Comparison of ENCODE assay signal across 8 mouse cellular contexts in the genomic region with DNA sequence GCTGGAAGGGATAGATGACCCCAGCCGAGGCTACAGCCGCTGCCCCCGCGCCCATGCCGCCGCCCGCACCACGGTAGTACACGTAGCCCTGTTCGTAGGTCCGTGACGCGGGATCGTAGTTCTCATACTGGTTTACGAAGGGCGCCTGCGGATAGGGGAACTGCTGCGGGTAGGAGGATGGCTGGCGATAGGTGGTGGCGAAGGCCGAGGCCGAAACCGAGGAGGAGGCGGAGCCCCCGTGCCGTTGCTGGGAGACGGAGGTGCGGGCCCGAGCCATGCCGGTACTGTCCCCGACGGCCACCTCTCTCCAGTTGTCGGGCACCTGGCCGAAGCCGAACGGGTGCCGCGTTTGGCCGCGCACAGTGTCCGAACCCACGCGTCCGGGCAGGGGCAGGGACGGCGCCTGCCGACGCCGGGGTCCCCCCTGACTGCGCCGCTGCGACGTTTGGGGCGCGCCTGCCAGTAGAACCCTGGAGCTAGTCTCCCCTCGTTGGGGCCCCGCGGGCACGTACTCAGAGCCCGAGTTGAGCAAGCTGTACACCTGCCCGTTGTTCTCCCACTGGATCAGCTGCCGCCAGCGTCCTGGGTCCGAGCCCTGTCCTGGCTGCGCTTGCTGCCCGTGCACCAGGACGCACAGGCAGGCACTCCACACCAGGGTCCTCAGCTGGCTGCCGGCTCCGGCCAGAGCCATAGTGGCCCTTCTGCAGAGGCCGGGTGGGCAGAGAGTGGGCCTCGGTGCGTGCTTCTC. TPM values are rescaled to one million over a fixed set of nuclear protein-coding genes. Genes with fewer than 3 reads are reported as not detected.
A peak's percentile ranks its signal among the peaks of the same experiment; 100 is the strongest.
DNase-seq lines count a peak whose midpoint lies in the region; ATAC-seq lines count a peak whose summit lies in the region.
"Had no signal": no experiment of that assay in that cellular context is flagged by ENCODE, and none has a peak within 500 bp of the region (broad histone marks: within the 10 kb centered on the region; RNA-seq: fewer than 3 reads in every experiment).

No protein-coding gene starts in this region.

- peak; percentile 9 to 10 for DNase-seq in B cell, adult 2 months
- DNase-seq in ES-CJ7 (ENCODE audit: low read depth, low spot score) = peak; percentile 41
- DNase-seq in lung, postnatal 14 days = peak; percentile 43

- peak overlapping the region; percentile 50 for H3K9ac ChIP-seq in forebrain, embryonic 12.5 days
- peak overlapping the region; percentile 64 for H3K9ac ChIP-seq in kidney, embryonic 14.5 days (ENCODE audit: low read depth, low read length)

- peaks cover 56% of the 10 kb centered on the region for H3K4me1 ChIP-seq in forebrain, embryonic 12.5 days
- peaks cover 37% of the 10 kb centered on the region for H3K4me1 ChIP-seq in kidney, embryonic 14.5 days (ENCODE audit: control insufficient read depth, insufficient read depth, low read length)

- WGBS in forebrain, embryonic 12.5 days = 1% methylated on average over 72 of the region's 72 CpGs
- WGBS in kidney, embryonic 14.5 days = under 1% methylated on average over 71 of the region's 72 CpGs

- no peaks in the 10 kb centered on the region for H3K36me3 ChIP-seq in forebrain, embryonic 12.5 days (replicated peaks)
- H3K36me3 ChIP-seq in kidney, embryonic 14.5 days (ENCODE audit: control insufficient read depth, insufficient read depth, low read length) = no peaks in the 10 kb centered on the region

- ATAC-seq in forebrain, embryonic 12.5 days (ENCODE audit: low FRiP score) = peak; percentile 56; the same call in 1 of the 2 replicates
- ATAC-seq in kidney, embryonic 14.5 days (ENCODE audit: low FRiP score, low TSS enrichment) = peak; percentile 47
- no peak for ATAC-seq in CD4-positive, CD25-positive, alpha-beta regulatory T cell, adult 4 months
- no peak for ATAC-seq in erythroid progenitor cell, adult 5-6 weeks (replicated peaks; ENCODE audit: low FRiP score, poor library complexity, severe bottlenecking)

- H3K27ac ChIP-seq in forebrain, embryonic 12.5 days = peak overlapping the region; percentile 50; the same call in 1 of the 2 replicates
- peak overlapping the region; percentile 77 for H3K27ac ChIP-seq in kidney, embryonic 14.5 days (ENCODE audit: low read depth, low read length)

- no peaks in the 10 kb centered on the region for H3K9me3 ChIP-seq in forebrain, embryonic 12.5 days
- no peaks in the 10 kb centered on the region for H3K9me3 ChIP-seq in kidney, embryonic 14.5 days (ENCODE audit: control insufficient read depth, low read length)

- H3K4me3 ChIP-seq in forebrain, embryonic 12.5 days (replicated peaks) = peak overlapping the region; percentile 40
- H3K4me3 ChIP-seq in kidney, embryonic 14.5 days (ENCODE audit: low read length) = peak overlapping the region; percentile 48
- H3K4me3 ChIP-seq: erythroblast, embryonic 14.5 days had no signal

- H3K4me2 ChIP-seq in forebrain, embryonic 12.5 days = peak overlapping the region; percentile 57
- peak overlapping the region; percentile 82 for H3K4me2 ChIP-seq in kidney, embryonic 14.5 days (replicated peaks; ENCODE audit: low read depth, low read length)

- H3K27me3 ChIP-seq in forebrain, embryonic 12.5 days = peaks cover 41% of the 10 kb centered on the region
- H3K27me3 ChIP-seq in kidney, embryonic 14.5 days (ENCODE audit: control insufficient read depth, insufficient read depth, low read length) = peaks cover 12% of the 10 kb centered on the region; the same call in 1 of the 2 replicates

RNA-seq across cellular contexts. Expression of gene Loxl1, which starts 0.6 kb away (rescaled TPM):
- 9.1 and 10.9 TPM in 2 replicates for polyA plus RNA-seq in forebrain, embryonic 12.5 days (2016; fragmentation: Nextera tagmentation; extraction: Ambion mirVana)
- polyA plus RNA-seq in kidney, embryonic 14.5 days (2014; fragmentation: Nextera tagmentation; extraction: Ambion mirVana) = 26.0 and 27.0 TPM in 2 replicates
- polyA plus RNA-seq in CD4-positive, CD25-positive, alpha-beta regulatory T cell, adult 4 months (2017; shearing (Covaris generic)) = not detected
- total RNA-seq in erythroid progenitor cell, adult 5-6 weeks (2015; ENCODE audit: low replicate concordance) = not detected in 2 replicates
- 0.08 TPM in 1 of 2 replicates, not detected in the other for total RNA-seq in erythroid progenitor cell, adult 5-6 weeks (2017; ENCODE audit: low replicate concordance)

RNA-seq across cellular contexts. Expression of gene Tbc1d21, which starts 57.9 kb away (rescaled TPM):
- polyA plus RNA-seq in forebrain, embryonic 12.5 days (2016; fragmentation: Nextera tagmentation; extraction: Ambion mirVana) = not detected in 2 replicates
- polyA plus RNA-seq in kidney, embryonic 14.5 days (2014; fragmentation: Nextera tagmentation; extraction: Ambion mirVana) = not detected in 2 replicates
- polyA plus RNA-seq in CD4-positive, CD25-positive, alpha-beta regulatory T cell, adult 4 months (2017; shearing (Covaris generic)) = not detected
- not detected in 2 replicates for total RNA-seq in erythroid progenitor cell, adult 5-6 weeks (2015; ENCODE audit: low replicate concordance)
- total RNA-seq in erythroid progenitor cell, adult 5-6 weeks (2017; ENCODE audit: low replicate concordance) = not detected in 2 replicates
- polyA plus RNA-seq: erythroblast, embryonic 14.5 days had no signal

RNA-seq across cellular contexts. Expression of gene Stoml1, which starts 59.4 kb away (rescaled TPM):
- polyA plus RNA-seq in forebrain, embryonic 12.5 days (2016; fragmentation: Nextera tagmentation; extraction: Ambion mirVana) = 52.2 and 53.3 TPM in 2 replicates
- 22.3 and 29.8 TPM in 2 replicates for polyA plus RNA-seq in kidney, embryonic 14.5 days (2014; fragmentation: Nextera tagmentation; extraction: Ambion mirVana)
- 10 to 100 TPM; 26.0 to 83.0 TPM for polyA plus RNA-seq in CD4-positive, CD25-positive, alpha-beta regulatory T cell, adult 4 months (2017; shearing (Covaris generic))
- total RNA-seq in erythroid progenitor cell, adult 5-6 weeks (2015; ENCODE audit: low replicate concordance) = 5.0 TPM in 1 of 2 replicates, not detected in the other
- 1.9 and 3.2 TPM in 2 replicates for total RNA-seq in erythroid progenitor cell, adult 5-6 weeks (2017; ENCODE audit: low replicate concordance)
- polyA plus RNA-seq: erythroblast, embryonic 14.5 days had no signal

Comparison
In these comparisons a context has a peak if more than half of its experiments do, and no peak if none do; other contexts are left out.
1. ATAC-seq: peak in forebrain, embryonic 12.5 days (single experiment) and kidney, embryonic 14.5 days (single experiment); none in CD4-positive, CD25-positive, alpha-beta regulatory T cell, adult 4 months (single experiment) and erythroid progenitor cell, adult 5-6 weeks (single experiment).
2. RNA of gene Loxl1, which starts 0.6 kb away (polyA plus RNA-seq): 26.0 to 27.0 TPM in kidney, embryonic 14.5 days and 9.1 to 10.9 TPM in forebrain, embryonic 12.5 days; not detected in CD4-positive, CD25-positive, alpha-beta regulatory T cell, adult 4 months; every median in the first group is over 10 times any median in the second.
3. Peak in every context shown above with its lines, with median percentiles within 50 percentile points of each other: DNase-seq.